Mouse (Mus musculus) CH12.LX (cell line): Measurements from ENCODE around the gene Gm12216.

ENCODE experiments used
- CHD1 ChIP-seq: IDR thresholded peaks from 2 replicates; pipeline ENCODE4 v1.6.1; 2012; ENCODE audit warnings: low read depth, low read length, improper control_type of control experiment, inconsistent platforms
- CTCF ChIP-seq, 2 experiments: IDR thresholded peaks in 1 of 2; conservative IDR thresholded peaks in 1 of 2; 2 replicates each; pipeline ENCODE4 v1.5.1; 2011 to 2012; ENCODE audit warnings: low read depth in 2 of 2, low read length in 2 of 2, improper control_type of control experiment in 1 of 2, inconsistent platforms in 1 of 2, mild to moderate bottlenecking in 1 of 2, moderate library complexity in 1 of 2
- POLR2A ChIP-seq: IDR thresholded peaks from 2 replicates; pipeline ENCODE4 v1.6.1; 2011; ENCODE audit warnings: low read depth, mild to moderate bottlenecking, improper control_type of control experiment, low read length
- POLR2AphosphoS2 ChIP-seq: IDR thresholded peaks from 2 replicates; pipeline ENCODE4 v1.6.1; 2011; ENCODE audit warnings: low read depth, low read length, improper control_type of control experiment

DNA sequence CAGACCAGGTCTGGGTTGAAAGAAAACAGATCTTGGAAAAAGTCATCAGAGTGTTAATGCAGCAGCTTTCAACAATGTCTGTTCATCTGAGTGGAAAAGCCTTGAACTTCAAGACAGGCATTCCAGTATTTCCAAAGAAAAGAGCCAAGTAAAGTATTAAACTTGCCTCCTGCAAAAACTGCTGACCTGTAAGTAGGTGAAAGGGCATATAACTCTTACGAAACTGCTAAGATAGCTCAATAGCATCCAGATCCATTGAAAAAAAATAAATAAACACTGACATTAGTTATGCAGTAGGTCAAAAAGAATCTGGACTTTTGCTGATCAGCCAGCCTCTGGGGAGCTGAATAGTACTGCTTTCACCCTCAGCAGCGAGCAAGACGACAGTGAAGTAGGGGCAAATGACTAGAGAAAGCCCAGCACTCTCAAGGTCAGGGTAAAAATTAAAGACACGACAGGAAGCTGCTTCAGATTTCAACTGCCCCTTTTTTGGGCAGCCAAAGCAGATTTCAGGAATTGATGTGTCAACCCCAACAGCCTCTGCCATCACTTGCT, 30.1 kb upstream of the Gm12216 start:
- no peak for TF ChIP-seq CTCF (conservative IDR thresholded peaks at IDR 0.05 in 1 of 2, IDR thresholded peaks at IDR 0.05 in 1 of 2; ENCODE audit: low read depth in 2 of 2, low read length in 2 of 2)
- no peak for TF ChIP-seq POLR2A
- no peak for TF ChIP-seq CHD1
- TF ChIP-seq POLR2AphosphoS2, result no peak
